Mouse (Mus musculus) ovary, postnatal 10 days (tissue): ENCODE results near the gene Ptprt.

Source experiments
- DNase-seq: peaks from one replicate; pipeline ENCODE4 v3.0.0; 2022; ENCODE audit warnings: low spot score

The Ptprt gene

DNA sequence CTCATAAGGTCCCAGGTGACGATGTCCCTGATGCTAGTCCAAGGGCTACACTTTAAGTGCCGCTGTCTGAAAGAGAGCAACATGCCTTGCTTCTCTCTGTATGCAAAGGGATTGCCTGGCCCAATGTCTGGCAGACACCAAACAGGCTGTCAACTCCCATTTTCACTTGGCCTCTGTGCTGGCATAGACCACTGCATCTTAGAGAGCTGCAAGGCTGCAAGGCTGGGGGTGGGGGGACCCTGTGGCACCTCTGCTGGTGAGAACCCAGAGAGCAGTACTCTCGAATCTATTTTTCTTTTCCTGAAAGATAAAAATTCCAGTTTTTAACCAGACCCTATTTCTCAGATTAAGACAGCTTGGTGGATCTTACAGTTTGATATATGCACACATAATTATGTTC is 69.6 kb downstream of the Ptprt start:
- DNase-seq: no peak

DNA sequence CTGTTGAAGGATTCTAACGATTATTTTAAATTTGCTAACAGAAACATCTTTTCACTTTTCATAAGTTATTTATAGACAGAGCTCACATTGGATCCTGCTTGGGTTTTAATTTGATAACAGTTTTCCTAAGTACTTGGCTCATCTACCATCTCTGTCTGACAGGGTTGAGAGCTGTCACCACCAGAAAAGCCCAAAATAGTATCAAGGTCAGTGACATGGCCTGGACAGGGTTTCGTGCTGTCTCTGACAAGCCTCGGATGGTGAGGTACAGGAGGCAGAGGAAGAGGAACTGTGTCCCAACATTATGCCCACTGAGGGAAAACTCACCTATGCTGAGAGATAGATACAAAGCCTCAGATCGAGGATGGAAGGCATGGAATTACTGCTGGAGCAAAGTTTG is 79.3 kb downstream of the Ptprt start:
- no peak for DNase-seq

DNA sequence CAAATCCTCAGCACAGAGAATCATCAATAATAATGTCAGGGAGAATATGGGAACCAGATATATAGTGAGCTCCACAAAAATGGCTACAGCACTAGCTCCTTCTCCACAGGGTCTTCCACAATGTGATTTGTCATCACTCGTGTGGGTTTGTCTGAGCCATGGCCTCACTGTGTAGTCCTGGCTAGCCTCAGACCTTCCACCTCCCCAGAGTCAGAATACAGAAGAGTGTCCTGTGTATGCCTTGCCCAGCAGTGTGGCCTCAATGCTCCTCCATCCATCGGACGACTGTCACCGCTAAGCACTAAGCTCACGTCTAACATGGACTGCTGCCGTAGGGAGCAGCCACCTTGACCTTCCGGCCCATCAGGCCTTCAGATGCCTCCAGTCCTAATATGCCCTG is 83.1 kb downstream of the Ptprt start:
- no peak for DNase-seq

DNA sequence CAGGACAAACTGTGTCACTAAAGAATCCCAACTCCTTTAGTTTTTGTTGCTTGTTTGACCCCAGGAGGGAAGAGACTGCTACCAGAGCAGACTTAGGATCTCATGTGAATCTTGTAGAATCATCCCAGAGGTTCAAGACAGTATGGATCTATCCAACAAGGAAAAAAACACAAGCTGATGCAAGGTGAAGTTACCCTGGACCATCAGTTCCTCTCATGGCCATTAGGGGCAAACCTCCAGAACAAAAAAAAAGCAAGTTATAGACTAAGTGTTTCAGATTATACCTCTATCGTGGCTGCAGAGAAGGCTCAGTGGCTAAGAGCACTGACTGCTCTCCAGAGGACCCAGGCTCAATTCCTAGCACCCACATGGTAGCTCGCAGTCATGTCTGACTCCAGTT is 88.1 kb downstream of the Ptprt start:
- no peak for DNase-seq

GRCm38 (mm10) chr2:162571037-162571436 is 89.9 kb downstream of the Ptprt start:
- DNase-seq: no peak

GRCm38 (mm10) chr2:162568308-162569100 is 92.4 kb downstream of the Ptprt start:
- DNase-seq: no peak

GRCm38 (mm10) chr2:162548312-162548711 is 112.6 kb downstream of the Ptprt start:
- DNase-seq: no peak

- no peak for DNase-seq
These were observed 129.3 kb downstream of the Ptprt start for GRCm38 (mm10) chr2:162531638-162532037.

- no peak for DNase-seq
These were observed 132.0 kb downstream of the Ptprt start for GRCm38 (mm10) chr2:162528911-162529310.

GRCm38 (mm10) chr2:162515993-162516392 is 145.0 kb downstream of the Ptprt start:
- no peak for DNase-seq

DNA sequence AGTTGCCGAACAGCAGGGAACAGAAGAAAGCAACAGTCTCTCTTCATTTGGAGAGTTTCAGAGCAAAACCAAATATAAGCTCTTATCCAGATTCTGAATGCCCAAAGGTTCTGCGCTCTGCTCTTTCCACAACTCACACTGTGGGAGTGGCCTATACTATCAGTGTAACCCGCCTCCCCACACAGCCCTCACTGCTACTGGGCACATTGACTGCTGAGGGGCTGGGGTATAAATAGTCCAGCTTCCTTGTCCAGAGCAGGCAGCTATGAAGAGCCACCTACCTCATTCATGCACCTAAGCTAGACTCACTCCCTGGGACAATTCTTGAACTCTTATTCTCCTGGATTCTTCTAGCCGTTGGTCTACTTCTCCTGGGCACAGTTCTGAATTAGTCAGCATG is 147.9 kb downstream of the Ptprt start:
- no peak for DNase-seq

GRCm38 (mm10) chr2:162512094-162512493 is 148.9 kb downstream of the Ptprt start:
- DNase-seq: no peak

DNA sequence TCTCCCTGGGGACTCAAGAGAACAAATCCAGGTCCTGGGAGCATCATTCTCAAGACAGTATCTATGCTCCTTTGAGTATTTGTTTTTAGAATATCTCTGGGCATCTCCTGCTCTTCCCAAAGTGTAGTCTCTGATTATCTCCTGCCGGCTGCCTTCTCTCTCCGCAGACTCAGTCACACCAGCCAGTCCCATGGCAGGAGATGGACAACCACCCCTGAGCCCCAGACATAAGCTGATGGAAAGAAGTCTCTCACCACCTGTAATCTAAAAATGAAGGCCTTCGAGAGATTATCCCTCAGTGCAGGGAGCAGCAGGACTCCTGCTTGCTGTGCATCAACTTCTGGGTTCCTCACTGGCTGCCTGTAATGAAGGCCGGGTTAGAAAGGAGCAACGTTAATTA is 151.9 kb downstream of the Ptprt start:
- DNase-seq: no peak

DNA sequence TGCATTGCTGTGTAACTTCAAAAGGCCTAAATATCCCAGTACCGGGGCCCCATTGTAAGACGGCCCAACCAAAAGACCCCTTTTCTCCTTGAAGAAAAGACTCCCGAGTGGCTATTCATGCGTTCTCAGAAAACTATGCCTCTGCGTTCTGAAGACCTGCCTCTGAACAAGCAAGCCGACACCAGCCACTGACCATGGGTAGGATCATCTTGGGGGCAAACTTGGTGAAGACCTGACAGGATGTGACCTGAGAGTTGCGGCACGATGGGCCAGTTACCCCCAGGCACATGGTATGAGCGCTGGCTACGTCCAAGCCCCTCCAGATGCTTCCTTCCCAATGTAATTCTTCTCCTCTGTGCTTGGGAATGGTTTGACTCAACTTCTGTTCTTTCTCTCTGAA is 153.3 kb downstream of the Ptprt start:
- no peak for DNase-seq

- DNase-seq: no peak
These were observed 156.1 kb downstream of the Ptprt start for GRCm38 (mm10) chr2:162504850-162505249.

- no peak for DNase-seq
These were observed 161.4 kb downstream of the Ptprt start for GRCm38 (mm10) chr2:162499501-162499915.

DNA sequence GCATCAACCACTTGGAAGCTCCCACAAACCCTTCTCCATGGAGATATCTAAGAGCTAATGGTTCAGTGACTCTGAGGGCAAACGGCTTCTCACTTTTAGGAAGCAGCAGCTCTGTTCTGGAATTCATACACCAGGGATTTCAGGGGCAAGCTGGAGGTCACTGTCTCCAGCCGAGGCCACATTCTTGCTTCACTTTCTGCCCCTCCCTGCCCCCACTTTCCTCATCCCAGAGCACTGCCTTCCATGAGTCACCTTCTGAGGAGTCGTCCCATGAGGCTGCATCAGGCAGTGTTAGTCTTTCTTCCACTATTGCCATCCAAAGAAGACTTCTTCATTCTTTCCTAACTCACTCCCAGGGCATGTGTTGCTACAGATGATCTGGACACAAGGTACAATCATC is 162.8 kb downstream of the Ptprt start:
- DNase-seq: no peak

DNA sequence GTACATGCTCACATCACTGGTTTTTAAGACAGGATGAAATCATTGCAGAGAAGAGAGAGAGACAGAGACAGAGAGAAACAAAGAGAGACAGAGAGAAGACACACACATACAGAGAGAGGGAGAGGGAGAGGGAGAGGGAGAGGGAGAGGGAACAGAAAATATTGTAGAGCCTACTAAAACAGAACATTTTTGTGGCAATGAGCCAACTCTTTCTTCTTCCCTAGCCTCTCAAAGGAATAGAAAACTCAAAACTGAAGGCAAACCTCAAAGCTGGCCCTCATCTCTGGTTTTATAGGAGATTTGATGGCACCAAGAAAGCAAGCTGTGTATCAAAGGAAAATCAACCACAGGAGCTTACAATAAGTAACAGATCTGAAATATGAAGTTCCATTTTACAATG is 176.9 kb downstream of the Ptprt start:
- no peak for DNase-seq

DNA sequence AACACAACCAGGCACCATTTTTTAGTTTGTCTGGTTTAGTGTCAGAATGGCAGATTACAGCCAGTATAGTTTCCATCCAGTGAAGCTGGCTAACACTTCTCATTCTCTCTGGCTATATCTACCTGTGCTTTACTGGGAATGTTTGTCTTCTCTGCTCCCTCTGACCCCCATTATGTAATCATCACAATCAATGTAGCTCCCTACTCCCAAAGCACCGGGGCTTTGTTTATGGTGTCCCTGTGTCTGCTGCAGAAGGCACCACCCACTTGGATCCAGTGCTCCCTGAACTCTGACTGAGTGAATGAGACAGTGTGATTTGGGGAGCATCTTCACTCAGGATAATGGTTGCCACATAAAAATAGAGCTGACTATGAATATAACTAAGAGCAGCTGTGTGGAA is 217.8 kb downstream of the Ptprt start:
- no peak for DNase-seq

- no peak for DNase-seq
These were observed 224.3 kb downstream of the Ptprt start for GRCm38 (mm10) chr2:162436646-162437045.

GRCm38 (mm10) chr2:162430171-162430570 is 230.8 kb downstream of the Ptprt start:
- DNase-seq: no peak

DNA sequence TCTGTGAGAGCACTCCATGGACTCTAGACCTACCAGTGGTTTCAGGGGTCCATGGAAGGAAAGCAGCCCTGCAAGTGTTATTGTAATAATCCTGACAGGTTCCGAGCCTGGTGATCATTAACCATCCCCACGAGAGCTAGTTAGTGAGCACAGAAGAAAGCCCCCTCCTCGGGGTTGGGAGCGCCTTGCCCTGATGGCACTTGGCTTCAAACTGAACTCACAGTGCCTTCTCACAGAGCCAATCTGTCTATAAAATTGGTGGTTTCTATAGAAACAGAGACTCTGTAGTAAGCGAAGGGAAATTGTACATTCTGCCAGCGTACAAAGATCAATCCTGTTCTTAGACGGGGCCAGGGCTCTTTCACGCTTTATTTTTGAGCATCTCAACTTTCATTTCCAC is 234.8 kb downstream of the Ptprt start:
- no peak for DNase-seq

DNA sequence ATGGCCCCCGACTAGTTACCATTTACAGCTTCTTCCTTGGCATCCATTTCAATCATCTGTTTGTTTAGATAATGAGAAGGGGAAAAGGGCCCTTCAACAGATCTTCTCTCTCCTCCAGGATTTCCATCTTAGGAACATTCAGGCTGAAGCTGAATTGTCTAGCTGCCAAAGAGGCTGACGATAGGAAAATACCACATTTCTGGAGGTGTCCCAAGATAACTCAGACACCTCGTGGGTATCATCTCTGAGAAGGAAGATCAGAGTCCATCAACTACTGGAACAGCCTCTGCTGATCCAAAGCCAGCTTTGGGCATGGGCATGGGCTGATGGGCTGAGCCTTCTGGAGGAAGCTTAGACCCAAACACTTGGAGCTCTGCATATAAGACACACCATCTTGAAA is 242.8 kb downstream of the Ptprt start:
- DNase-seq: no peak

- DNase-seq: no peak
These were observed 247.7 kb downstream of the Ptprt start for GRCm38 (mm10) chr2:162413073-162413812.
